Mouse (Mus musculus) olfactory bulb, adult 2 months (tissue): ENCODE measurements around the gene Trp53bp2.

ENCODE experiments used
- CTCF ChIP-seq: fragments of 200-500 bp; IDR thresholded peaks from 2 replicates; pipeline ENCODE4 v1.5.1; 2012; ENCODE audit warnings: low read depth, mild to moderate bottlenecking, low read length, moderate library complexity; ENCODE audit not compliant: insufficient read depth
- POLR2A ChIP-seq: fragments of 200-500 bp; IDR thresholded peaks from 2 replicates; pipeline ENCODE4 v1.6.1; 2012; ENCODE audit warnings: mild to moderate bottlenecking, low read depth, low read length, moderate library complexity; ENCODE audit not compliant: insufficient read depth

DNA sequence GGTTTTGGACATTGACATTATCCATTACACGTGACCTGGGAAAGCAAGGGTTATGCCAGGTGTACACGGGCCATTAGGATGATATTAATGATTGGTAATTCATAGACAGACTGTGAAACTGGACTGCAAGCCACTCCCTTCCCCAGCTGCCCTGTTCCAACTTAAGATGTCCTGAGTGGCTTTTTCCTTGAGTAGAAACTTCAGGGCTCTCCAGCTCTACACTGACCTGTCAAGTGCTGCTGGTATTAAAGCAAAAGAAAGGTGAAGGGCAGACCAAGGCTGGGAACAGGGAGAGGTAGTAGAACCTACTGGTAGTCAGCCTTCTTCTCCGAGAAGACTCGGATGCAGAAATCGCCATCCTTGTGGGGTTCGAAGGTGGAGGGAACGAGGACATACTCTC lies 72.2 kb downstream of the Trp53bp2 start:
- TF ChIP-seq CTCF (no peak), POLR2A (no peak)
